Mouse (Mus musculus): ENCODE measurements around the gene Sec14l1.

GRCm38 (mm10) chr11:117146776-117147536 is 32.0 kb downstream of the Sec14l1 start:
- TF ChIP-seq CTCF (IDR thresholded peaks at IDR 0.05; ENCODE audit: low read depth) (no peak), EP300 (IDR thresholded peaks at IDR 0.05; ENCODE audit: low read depth) (no peak)

Data from liver, postnatal 0 days (tissue).